Mouse (Mus musculus): ENCODE results near the gene Duox1. TPM values are rescaled to one million over a fixed set of nuclear protein-coding genes. Genes with fewer than 3 reads are reported as not detected.
"Not testable (repeated sequence)": the region's sequence is repeated elsewhere in the genome, so short reads cannot be mapped to it uniquely, and the experiment has no call there.

The Duox1 gene
- polyA plus RNA-seq, 1 experiment from 2014 or later: 0.03 TPM

- 2% methylated on average over 24 of the region's 24 CpGs for WGBS
- Histone ChIP-seq H3K36me3 (no peaks in the 10 kb centered on the region), H3K9ac (peak within 1 kb of the TSS; percentile 36; the same call in 1 of the 2 replicates), H3K4me2 (peak within 1 kb of the TSS; percentile 61), H3K9me3 (replicated peaks) (no peaks in the 10 kb centered on the region), H3K4me1 (replicated peaks) (peaks cover 12% of the 10 kb centered on the region), H3K27ac (no peak within 1 kb of the TSS), H3K4me3 (peak within 1 kb of the TSS; percentile 34), H3K27me3 (peaks cover 96% of the 10 kb centered on the region)
- ATAC-seq (replicated peaks; ENCODE audit: insufficient number of reproducible peaks, insufficient read depth, low FRiP score, low read depth): 0 out of 2 replicates have a peak, but pooled peaks have one; percentile 14
Observed at GRCm38 (mm10) chr2:122313536-122313935, 1.9 kb upstream of the Duox1 start, which contains the start of gene Duoxa1. Duoxa1 (minus strand) TSS chr2:122313730.

- no peak for ATAC-seq (replicated peaks; ENCODE audit: insufficient number of reproducible peaks, insufficient read depth, low FRiP score, low read depth)
- H3K27ac ChIP-seq: no peak overlapping the region
- H3K4me3 ChIP-seq: no peak overlapping the region
- H3K27me3 ChIP-seq: peaks cover 64% of the 10 kb centered on the region
- no peak overlapping the region for H3K9ac ChIP-seq
- WGBS: 50% methylated on average over 4 of the region's 4 CpGs
- peaks cover 12% of the 10 kb centered on the region for H3K4me1 ChIP-seq (replicated peaks)
- H3K9me3 ChIP-seq (replicated peaks): no peaks in the 10 kb centered on the region
- no peak overlapping the region for H3K4me2 ChIP-seq
- no peaks in the 10 kb centered on the region for H3K36me3 ChIP-seq
Observed at GRCm38 (mm10) chr2:122317384-122317783, 1.9 kb downstream of the Duox1 start.

GRCm38 (mm10) chr2:122323960-122324359 is 8.5 kb downstream of the Duox1 start:
- 51% methylated on average over 3 of the region's 3 CpGs for WGBS
- Histone ChIP-seq H3K4me1 (replicated peaks) (0 out of 2 replicates have a peak, but pooled peaks cover 2% of the 10 kb centered on the region), H3K4me2 (no peak overlapping the region), H3K4me3 (no peak overlapping the region), H3K27me3 (0 out of 2 replicates have a peak, but pooled peaks cover 2% of the 10 kb centered on the region), H3K27ac (no peak overlapping the region), H3K36me3 (no peaks in the 10 kb centered on the region), H3K9me3 (replicated peaks) (no peaks in the 10 kb centered on the region), H3K9ac (no peak overlapping the region)
- ATAC-seq (replicated peaks; ENCODE audit: insufficient number of reproducible peaks, insufficient read depth, low FRiP score, low read depth): no peak

DNA sequence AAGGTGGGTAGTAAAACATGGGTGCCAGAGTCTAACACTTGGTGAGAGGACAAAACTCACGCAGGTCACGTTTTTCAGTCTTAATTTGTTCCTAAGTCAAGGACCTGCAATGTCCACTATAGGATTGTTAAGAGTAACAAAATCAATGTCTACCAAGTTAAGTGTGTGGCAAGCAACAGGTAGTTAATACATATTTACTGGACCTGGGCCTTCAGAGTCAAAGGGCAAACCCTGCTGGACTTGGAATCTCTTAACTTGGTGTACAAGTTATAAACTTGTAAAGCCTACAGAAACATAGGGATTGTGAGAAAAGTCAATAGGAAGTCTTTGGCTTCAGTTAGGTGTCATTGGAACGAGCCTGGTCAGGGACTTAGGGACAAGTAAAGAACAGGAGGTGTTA is 9.1 kb downstream of the Duox1 start:
- Histone ChIP-seq H3K9ac (no peak overlapping the region), H3K27me3 (no peaks in the 10 kb centered on the region), H3K4me2 (no peak overlapping the region), H3K36me3 (no peaks in the 10 kb centered on the region), H3K27ac (no peak overlapping the region), H3K4me3 (no peak overlapping the region), H3K9me3 (replicated peaks) (no peaks in the 10 kb centered on the region), H3K4me1 (replicated peaks) (0 out of 2 replicates have a peak, but pooled peaks cover 2% of the 10 kb centered on the region)
- no peak for ATAC-seq (replicated peaks; ENCODE audit: insufficient number of reproducible peaks, insufficient read depth, low FRiP score, low read depth)
- WGBS: 66% methylated on average over 3 of the region's 3 CpGs

DNA sequence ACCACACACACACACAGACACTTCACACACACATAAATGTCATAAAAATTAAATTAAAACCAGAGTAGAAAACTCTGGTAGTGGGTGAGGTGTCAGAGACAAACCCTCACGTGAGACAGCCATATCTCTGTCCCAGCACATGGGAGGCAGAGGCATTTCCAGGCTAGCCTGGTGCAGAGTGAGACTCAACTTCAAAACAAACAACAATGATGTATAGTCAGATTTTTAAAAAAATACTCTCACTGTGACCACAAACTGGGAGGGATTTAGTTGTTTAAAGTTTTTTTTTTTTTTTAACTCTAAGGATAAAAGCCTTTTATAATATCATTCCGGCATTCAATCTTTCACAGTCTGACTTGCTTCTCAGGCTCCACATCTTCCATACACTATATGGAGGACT is 9.9 kb downstream of the Duox1 start:
- no peaks in the 10 kb centered on the region for H3K36me3 ChIP-seq
- no peaks in the 10 kb centered on the region for H3K27me3 ChIP-seq
- ATAC-seq (replicated peaks; ENCODE audit: insufficient number of reproducible peaks, insufficient read depth, low FRiP score, low read depth): no peak
- H3K9me3 ChIP-seq (replicated peaks): no peaks in the 10 kb centered on the region
- H3K9ac ChIP-seq: no peak overlapping the region
- 59% methylated on average over 2 of the region's 2 CpGs for WGBS
- H3K27ac ChIP-seq: no peak overlapping the region
- H3K4me2 ChIP-seq: no peak overlapping the region
- H3K4me1 ChIP-seq (replicated peaks): 0 out of 2 replicates have a peak, but pooled peaks cover 2% of the 10 kb centered on the region
- no peak overlapping the region for H3K4me3 ChIP-seq

DNA sequence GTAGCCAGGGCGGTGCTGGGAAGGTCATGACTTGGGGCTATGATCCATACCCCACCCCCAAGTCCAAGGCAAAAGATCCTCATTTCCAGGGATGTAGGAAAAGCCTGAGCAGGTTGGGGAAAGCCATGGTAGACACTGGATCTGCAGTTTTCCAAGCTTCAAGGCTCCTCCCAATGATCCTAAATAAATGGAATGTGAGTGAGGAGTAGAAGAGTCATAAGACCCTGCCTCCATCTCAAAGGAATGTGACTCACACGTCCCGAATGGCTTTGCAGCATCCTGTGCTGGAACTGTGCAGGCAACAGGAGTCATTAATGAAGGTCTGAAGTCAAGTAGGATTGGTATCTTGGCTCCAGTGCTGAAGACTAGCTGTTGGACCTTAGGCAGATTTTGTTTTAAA is 12.5 kb downstream of the Duox1 start:
- Histone ChIP-seq H3K27me3 (no peaks in the 10 kb centered on the region), H3K36me3 (no peaks in the 10 kb centered on the region), H3K4me1 (replicated peaks) (0 out of 2 replicates have a peak, but pooled peaks cover 2% of the 10 kb centered on the region), H3K27ac (no peak overlapping the region), H3K9me3 (replicated peaks) (no peaks in the 10 kb centered on the region), H3K9ac (no peak overlapping the region), H3K4me2 (no peak overlapping the region), H3K4me3 (no peak overlapping the region)
- no peak for ATAC-seq (replicated peaks; ENCODE audit: insufficient number of reproducible peaks, insufficient read depth, low FRiP score, low read depth)
- 37% methylated on average over 3 of the region's 3 CpGs for WGBS

DNA sequence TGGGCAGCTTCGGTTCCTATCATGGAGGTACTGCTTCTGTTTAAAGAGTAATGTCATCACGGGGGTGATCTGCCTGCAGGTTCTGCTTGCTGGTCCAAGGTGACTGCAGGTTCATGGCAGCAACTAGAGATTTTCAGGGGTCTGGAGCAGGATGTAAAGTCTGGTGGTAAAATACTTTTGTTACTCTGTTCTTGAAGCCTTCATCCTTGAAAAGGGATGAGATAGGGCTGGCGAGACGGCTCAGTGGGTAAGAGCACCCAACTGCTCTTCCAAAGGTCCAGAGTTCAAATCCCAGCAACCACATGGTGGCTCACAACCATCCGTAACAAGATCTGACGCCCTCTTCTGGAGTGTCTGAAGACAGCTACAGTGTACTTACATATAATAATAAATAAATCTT is 14.8 kb downstream of the Duox1 start:
- not testable (repeated sequence) for H3K4me2 ChIP-seq; H3K27me3 ChIP-seq; H3K27ac ChIP-seq; H3K9ac ChIP-seq; H3K4me3 ChIP-seq; ATAC-seq (replicated peaks; ENCODE audit: insufficient number of reproducible peaks, insufficient read depth, low FRiP score, low read depth); H3K9me3 ChIP-seq (replicated peaks); H3K4me1 ChIP-seq (replicated peaks); H3K36me3 ChIP-seq
- WGBS: 85% methylated on average over 6 of the region's 6 CpGs

DNA sequence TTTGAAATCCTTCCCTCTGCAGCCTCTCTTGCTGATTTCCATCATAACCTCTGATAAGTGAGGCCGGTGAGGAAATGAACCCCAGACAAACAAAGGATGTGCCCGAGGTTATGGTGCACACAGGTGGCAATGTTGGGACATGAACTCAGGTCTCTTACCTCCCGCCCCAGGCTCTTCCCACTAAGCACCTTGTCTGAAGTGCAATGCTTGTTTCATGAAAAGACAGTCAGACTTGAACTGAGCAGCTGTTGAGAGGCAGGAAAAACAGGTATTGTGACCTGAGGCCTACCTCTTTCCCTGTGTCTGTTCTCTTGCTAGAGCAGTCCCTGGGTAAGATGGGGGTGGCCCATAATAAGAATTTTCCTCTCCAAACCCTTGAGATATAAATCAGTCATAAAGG is 16.8 kb downstream of the Duox1 start:
- Histone ChIP-seq H3K36me3 (no peaks in the 10 kb centered on the region), H3K9me3 (replicated peaks) (no peaks in the 10 kb centered on the region), H3K4me1 (replicated peaks) (peaks cover 10% of the 10 kb centered on the region), H3K9ac (no peak overlapping the region), H3K4me2 (no peak overlapping the region), H3K27ac (no peak overlapping the region), H3K4me3 (no peak overlapping the region), H3K27me3 (no peaks in the 10 kb centered on the region)
- ATAC-seq (replicated peaks; ENCODE audit: insufficient number of reproducible peaks, insufficient read depth, low FRiP score, low read depth): no peak
- 83% methylated on average over 3 of the region's 3 CpGs for WGBS

DNA sequence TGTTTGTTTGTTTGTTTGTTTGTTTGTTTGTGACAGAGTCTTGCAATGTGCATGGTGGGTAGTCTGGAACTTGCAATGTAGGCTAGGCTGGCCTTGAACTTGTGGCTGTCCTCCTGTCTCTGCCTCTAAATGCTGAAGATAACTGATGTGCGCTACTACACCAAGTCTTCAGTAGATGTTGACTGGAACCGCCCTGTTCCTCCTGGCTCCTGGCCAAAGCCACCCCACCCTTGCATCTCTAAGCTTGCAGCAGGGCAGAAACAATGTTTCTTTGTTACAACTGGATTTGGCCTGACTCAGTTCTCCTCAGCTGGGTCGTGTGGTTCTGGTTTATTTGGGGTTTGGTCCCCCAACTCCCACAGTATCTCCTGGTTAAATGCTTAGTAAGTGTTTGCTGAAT is 18.7 kb downstream of the Duox1 start:
- H3K4me1 ChIP-seq (replicated peaks): peaks cover 8% of the 10 kb centered on the region
- no peaks in the 10 kb centered on the region for H3K36me3 ChIP-seq
- no peak overlapping the region for H3K4me3 ChIP-seq
- no peak overlapping the region for H3K9ac ChIP-seq
- H3K27ac ChIP-seq: no peak overlapping the region
- no peak for ATAC-seq (replicated peaks; ENCODE audit: insufficient number of reproducible peaks, insufficient read depth, low FRiP score, low read depth)
- no peaks in the 10 kb centered on the region for H3K9me3 ChIP-seq (replicated peaks)
- 52% methylated on average over 3 of the region's 3 CpGs for WGBS
- no peak overlapping the region for H3K4me2 ChIP-seq
- H3K27me3 ChIP-seq: peaks cover 4% of the 10 kb centered on the region; the same call in 1 of the 2 replicates

GRCm38 (mm10) chr2:122337291-122337690 is 21.8 kb downstream of the Duox1 start:
- WGBS: 61% methylated on average over 21 of the region's 21 CpGs
- Histone ChIP-seq H3K9me3 (replicated peaks) (no peaks in the 10 kb centered on the region), H3K4me2 (peak overlapping the region; percentile 11; the same call in 1 of the 2 replicates), H3K4me3 (no peak overlapping the region), H3K9ac (no peak overlapping the region), H3K4me1 (replicated peaks) (peaks cover 8% of the 10 kb centered on the region), H3K27me3 (peaks cover 4% of the 10 kb centered on the region; the same call in 1 of the 2 replicates), H3K36me3 (no peaks in the 10 kb centered on the region), H3K27ac (no peak overlapping the region)
- no peak for ATAC-seq (replicated peaks; ENCODE audit: insufficient number of reproducible peaks, insufficient read depth, low FRiP score, low read depth)

GRCm38 (mm10) chr2:122345106-122345893 is 29.8 kb downstream of the Duox1 start:
- H3K4me2 ChIP-seq: no peak overlapping the region
- no peak for ATAC-seq (replicated peaks; ENCODE audit: insufficient number of reproducible peaks, insufficient read depth, low FRiP score, low read depth)
- no peak overlapping the region for H3K4me3 ChIP-seq
- H3K27me3 ChIP-seq: 0 out of 2 replicates have a peak, but pooled peaks cover 3% of the 10 kb centered on the region
- H3K27ac ChIP-seq: no peak overlapping the region
- H3K9ac ChIP-seq: no peak overlapping the region
- no peaks in the 10 kb centered on the region for H3K9me3 ChIP-seq (replicated peaks)
- H3K4me1 ChIP-seq (replicated peaks): peaks cover 15% of the 10 kb centered on the region
- H3K36me3 ChIP-seq: no peaks in the 10 kb centered on the region
- WGBS: 76% methylated on average over 6 of the region's 6 CpGs

- ATAC-seq (replicated peaks; ENCODE audit: insufficient number of reproducible peaks, insufficient read depth, low FRiP score, low read depth): not testable (repeated sequence)
Observed at GRCm38 (mm10) chr2:122346164-122346563, 30.7 kb downstream of the Duox1 start.

More at GRCm38 (mm10) chr2:122346164-122346563, 30.7 kb downstream of the Duox1 start:
- H3K27me3 ChIP-seq; H3K36me3 ChIP-seq; H3K9me3 ChIP-seq (replicated peaks); H3K4me2 ChIP-seq; H3K4me3 ChIP-seq; H3K9ac ChIP-seq; H3K27ac ChIP-seq: not testable (repeated sequence)
- 83% methylated on average over 6 of the region's 6 CpGs for WGBS
- H3K4me1 ChIP-seq (replicated peaks): peaks cover 15% of the 10 kb centered on the region

Measured in heart, embryonic 15.5 days (tissue).